Mouse (Mus musculus) urinary bladder, postnatal 0 days (tissue): ENCODE data around the gene Supt16. TPM values are rescaled to one million over a fixed set of nuclear protein-coding genes. Genes with fewer than 3 reads are reported as not detected.

ENCODE experiments used
- polyA plus RNA-seq: library from polyadenylated mRNA; unstranded; fragments of >200 nt; fragmentation: Nextera tagmentation; extraction: Ambion mirVana; gene quantifications from 2 replicates; pipeline ENCODE4 v1.2.1, GENCODE M21; 2015

The Supt16 gene
- polyA plus RNA-seq = 17.2 and 20.5 TPM in 2 replicates

GRCm38 (mm10) chr14:52197156-52197878 is at the start of gene Supt16:
Gene Supt16, minus strand, starts transcription at chr14:52197416.

Other genes starting within 250 kb of the Supt16 start
- 39.6 and 42.7 TPM in 2 replicates for gene Arhgef40, start 212.7 kb downstream of the Supt16 start, polyA plus RNA-seq
- 0.26 and 0.52 TPM in 2 replicates for gene Tmem253, start 181.8 kb downstream of the Supt16 start, polyA plus RNA-seq
- gene Zfp219, start 176.7 kb downstream of the Supt16 start, polyA plus RNA-seq = 17.9 and 18.7 TPM in 2 replicates
- not detected in 2 replicates for gene Olfr221, start 155.0 kb downstream of the Supt16 start, polyA plus RNA-seq
- 147 and 186 TPM in 2 replicates for gene Hnrnpc, start 93.4 kb downstream of the Supt16 start, polyA plus RNA-seq
- gene Rpgrip1, start 86.7 kb downstream of the Supt16 start, polyA plus RNA-seq = 24.1 and 25.7 TPM in 2 replicates
- 13.9 and 17.3 TPM in 2 replicates for gene Chd8, start 60.4 kb upstream of the Supt16 start, polyA plus RNA-seq
- 24.7 and 27.3 TPM in 2 replicates for gene Tox4, start 81.7 kb upstream of the Supt16 start, polyA plus RNA-seq
- 14.2 and 16.5 TPM in 2 replicates for gene Rab2b, start 82.1 kb upstream of the Supt16 start, polyA plus RNA-seq
- gene Mettl3, start 107.7 kb upstream of the Supt16 start, polyA plus RNA-seq = 17.1 and 17.3 TPM in 2 replicates
- gene Sall2, start 131.3 kb upstream of the Supt16 start, polyA plus RNA-seq = 2.2 and 2.7 TPM in 2 replicates
- gene Olfr1513, start 159.0 kb upstream of the Supt16 start, polyA plus RNA-seq = not detected in 2 replicates
- not detected in 2 replicates for gene Olfr1512, start 181.8 kb upstream of the Supt16 start, polyA plus RNA-seq
- not detected in 2 replicates for gene Olfr1511, start 200.0 kb upstream of the Supt16 start, polyA plus RNA-seq
- not detected in 2 replicates for gene Olfr1510, start 217.0 kb upstream of the Supt16 start, polyA plus RNA-seq
- gene Olfr1509, start 245.6 kb upstream of the Supt16 start, polyA plus RNA-seq = not detected in 2 replicates